ENCODE assay signal across 16 mouse cellular contexts in genomic region chr6:51078967-51079355, GRCm38 (mm10).
DNase-seq lines count a peak whose midpoint lies in the region; ATAC-seq lines count a peak whose summit lies in the region.
"Had no signal": no experiment of that assay in that cellular context is flagged by ENCODE, and none has a peak within 500 bp of the region (broad histone marks: within the 10 kb centered on the region; RNA-seq: fewer than 3 reads in every experiment).

No protein-coding gene starts in this region.

- ATAC-seq in embryonic facial prominence, embryonic 11.5 days (replicated peaks; ENCODE audit: insufficient number of reproducible peaks, low FRiP score, low TSS enrichment, low read depth), result no peak
- ATAC-seq in forebrain, embryonic 16.5 days, result no peak
- no peak for ATAC-seq in heart, embryonic 12.5 days (ENCODE audit: insufficient number of reproducible peaks, low FRiP score)
- ATAC-seq: inflammation-experienced regulatory T-cells, adult 6 months had no signal

- no peaks in the 10 kb centered on the region for H3K9me3 ChIP-seq in embryonic facial prominence, embryonic 11.5 days (replicated peaks; ENCODE audit: control insufficient read depth, low read length)
- H3K9me3 ChIP-seq in forebrain, embryonic 16.5 days (ENCODE audit: control insufficient read depth, low read length), result no peaks in the 10 kb centered on the region
- H3K9me3 ChIP-seq in limb, embryonic 10.5 days (replicated peaks), result no peaks in the 10 kb centered on the region
- no peaks in the 10 kb centered on the region for H3K9me3 ChIP-seq in heart, embryonic 12.5 days (replicated peaks)
- H3K9me3 ChIP-seq: heart, embryonic 15.5 days had no signal

- H3K4me2 ChIP-seq in embryonic facial prominence, embryonic 11.5 days (ENCODE audit: low read depth, low read length), result no peak overlapping the region
- H3K4me2 ChIP-seq in forebrain, embryonic 16.5 days (ENCODE audit: low read length), result no peak overlapping the region
- no peak overlapping the region for H3K4me2 ChIP-seq in heart, embryonic 12.5 days
- H3K4me2 ChIP-seq: heart, embryonic 15.5 days had no signal

- no peaks in the 10 kb centered on the region for H3K36me3 ChIP-seq in embryonic facial prominence, embryonic 11.5 days (replicated peaks; ENCODE audit: control insufficient read depth, insufficient read depth, low read depth, low read length)
- no peaks in the 10 kb centered on the region for H3K36me3 ChIP-seq in forebrain, embryonic 16.5 days (ENCODE audit: control insufficient read depth, insufficient read depth)
- no peaks in the 10 kb centered on the region for H3K36me3 ChIP-seq in limb, embryonic 10.5 days
- H3K36me3 ChIP-seq in heart, embryonic 12.5 days, result no peaks in the 10 kb centered on the region
- H3K36me3 ChIP-seq: heart, embryonic 15.5 days had no signal

- H3K27me3 ChIP-seq in embryonic facial prominence, embryonic 11.5 days (ENCODE audit: control insufficient read depth, insufficient read depth, low read length), result no peaks in the 10 kb centered on the region
- no peaks in the 10 kb centered on the region for H3K27me3 ChIP-seq in forebrain, embryonic 16.5 days (replicated peaks; ENCODE audit: control insufficient read depth, insufficient read depth, low read length)
- H3K27me3 ChIP-seq in limb, embryonic 10.5 days (ENCODE audit: low read depth, poor library complexity, severe bottlenecking), result no peaks in the 10 kb centered on the region
- no peaks in the 10 kb centered on the region for H3K27me3 ChIP-seq in heart, embryonic 12.5 days (replicated peaks)
- H3K27me3 ChIP-seq: heart, embryonic 15.5 days had no signal

- DNase-seq in gastrocnemius, adult 18-20 months (ENCODE audit: low spot score), result peak; percentile 15
- DNase-seq in gastrocnemius, postnatal 14 days, result no peak
- no peak for DNase-seq in embryonic facial prominence, embryonic 11.5 days (ENCODE audit: low spot score)
- no peak for DNase-seq in limb, embryonic 10.5 days (ENCODE audit: low spot score)
- DNase-seq in urinary bladder, postnatal 25 days (ENCODE audit: low spot score), result no peak
- DNase-seq in urinary bladder, adult 18-20 months (ENCODE audit: low spot score in 2 of 2), result no peak
- DNase-seq: liver; lung, adult 18-20 months; right cerebral cortex, adult 18-20 months had no signal

- intact Hi-C loops in gastrocnemius, postnatal 14 days (cut with DNase I; ENCODE audit: low total_unique reads), result no loop called here

- H3K9ac ChIP-seq in embryonic facial prominence, embryonic 11.5 days (replicated peaks; ENCODE audit: low read length), result no peak overlapping the region
- H3K9ac ChIP-seq in forebrain, embryonic 16.5 days (replicated peaks; ENCODE audit: low read depth, low read length), result no peak overlapping the region
- no peak overlapping the region for H3K9ac ChIP-seq in heart, embryonic 12.5 days
- H3K9ac ChIP-seq: heart, embryonic 15.5 days had no signal

- H3K27ac ChIP-seq in embryonic facial prominence, embryonic 11.5 days (replicated peaks; ENCODE audit: low read depth, low read length), result peak overlapping the region; percentile 89
- H3K27ac ChIP-seq in forebrain, embryonic 16.5 days (ENCODE audit: low read length), result peak overlapping the region; percentile 85
- peak overlapping the region; percentile 79; the same call in 1 of the 2 replicates for H3K27ac ChIP-seq in limb, embryonic 10.5 days
- H3K27ac ChIP-seq in heart, embryonic 12.5 days (ENCODE audit: poor library complexity, severe bottlenecking), result no peak overlapping the region
- H3K27ac ChIP-seq: kidney, postnatal 0 days; layer of hippocampus, adult 2 months; macrophage had no signal

- 85% methylated on average over 5 of the region's 5 CpGs for WGBS in embryonic facial prominence, embryonic 11.5 days
- 74% methylated on average over 5 of the region's 5 CpGs for WGBS in forebrain, embryonic 16.5 days
- WGBS in limb, embryonic 10.5 days, result 90% methylated on average over 5 of the region's 5 CpGs
- 89% methylated on average over 5 of the region's 5 CpGs for WGBS in heart, embryonic 12.5 days

- H3K4me3 ChIP-seq in embryonic facial prominence, embryonic 11.5 days (ENCODE audit: low read depth, low read length), result no peak overlapping the region
- no peak overlapping the region for H3K4me3 ChIP-seq in forebrain, embryonic 16.5 days (replicated peaks; ENCODE audit: low read length)
- no peak overlapping the region for H3K4me3 ChIP-seq in limb, embryonic 10.5 days
- no peak overlapping the region for H3K4me3 ChIP-seq in heart, embryonic 12.5 days
- H3K4me3 ChIP-seq: heart, embryonic 15.5 days; layer of hippocampus, adult 2 months had no signal

- peaks cover 7% of the 10 kb centered on the region; the same call in 1 of the 2 replicates for H3K4me1 ChIP-seq in embryonic facial prominence, embryonic 11.5 days (ENCODE audit: control insufficient read depth, insufficient read depth, low read length)
- H3K4me1 ChIP-seq in forebrain, embryonic 16.5 days (replicated peaks; ENCODE audit: control insufficient read depth, insufficient read depth, low read length), result peaks cover 30% of the 10 kb centered on the region
- peaks cover 44% of the 10 kb centered on the region for H3K4me1 ChIP-seq in limb, embryonic 10.5 days
- peaks cover 26% of the 10 kb centered on the region for H3K4me1 ChIP-seq in heart, embryonic 12.5 days (replicated peaks)
